Mouse (Mus musculus) megakaryocyte, embryonic 14.5 days (primary cell): ENCODE measurements around the gene Sulf2. TPM values are rescaled to one million over a fixed set of nuclear protein-coding genes. Genes with fewer than 3 reads are reported as not detected.
A peak's percentile ranks its signal among the peaks of the same experiment; 100 is the strongest.

ENCODE experiments used
- H3K27me3 ChIP-seq: replicated peaks from 2 replicates; pipeline ENCODE3; 2012; ENCODE audit warnings: inconsistent platforms
- H3K36me3 ChIP-seq: replicated peaks from 2 replicates; pipeline ENCODE3; 2012; ENCODE audit warnings: low read length, inconsistent platforms, mixed read lengths
- H3K4me1 ChIP-seq: 2 replicates; pipeline ENCODE4 v1.6.1; 2012; ENCODE audit warnings: inconsistent platforms
- H3K4me3 ChIP-seq: replicated peaks from 2 replicates; pipeline ENCODE3; 2012; ENCODE audit warnings: moderate library complexity, mild to moderate bottlenecking, inconsistent platforms
- H3K9me3 ChIP-seq: 2 replicates; pipeline ENCODE4 v1.6.1; 2012; ENCODE audit warnings: inconsistent platforms
- FLI1 ChIP-seq: IDR thresholded peaks from 2 replicates; pipeline ENCODE4 v1.6.1; 2012; ENCODE audit warnings: low read length, inconsistent platforms, mixed read lengths
- GATA1 ChIP-seq: IDR thresholded peaks from 3 replicates; pipeline ENCODE4 v1.6.1; 2012; ENCODE audit warnings: mixed read lengths, low read length, inconsistent platforms, borderline replicate concordance
- polyA plus RNA-seq: library from polyadenylated mRNA; stranded (reverse); fragments of >175 nt; gene quantifications from 2 replicates; pipeline ENCODE4 v1.2.3, GENCODE M21; 2012; ENCODE audit warnings: low replicate concordance; ENCODE audit not compliant: insufficient read depth

The Sulf2 gene
- polyA plus RNA-seq, 1 experiment, result 4.8 TPM

DNA sequence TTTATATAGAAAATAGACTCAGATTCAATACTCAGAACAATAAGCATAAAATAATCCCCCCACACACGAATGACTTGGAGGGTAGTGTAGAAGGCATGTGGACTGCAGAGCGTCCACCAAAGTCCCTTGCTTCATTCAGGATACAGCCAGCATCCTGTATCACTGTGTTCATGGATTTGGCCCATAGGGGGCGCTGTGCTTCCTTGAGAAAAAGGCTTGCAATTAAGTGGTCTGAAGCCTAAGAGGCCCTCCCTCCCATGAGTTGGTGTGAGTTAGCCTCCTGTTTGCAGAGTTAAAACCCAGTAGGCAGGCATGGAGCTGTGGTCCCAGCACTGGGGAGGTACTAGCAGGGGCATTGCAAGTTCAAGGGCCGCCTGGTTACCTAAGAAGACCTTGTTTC is 47.1 kb downstream of the Sulf2 start:
- H3K36me3 ChIP-seq, result no peaks in the 10 kb centered on the region
- TF ChIP-seq GATA1 (no peak), FLI1 (no peak)
- no peaks in the 10 kb centered on the region for H3K9me3 ChIP-seq
- H3K27me3 ChIP-seq, result peaks cover 57% of the 10 kb centered on the region
- H3K4me1 ChIP-seq, result no peaks in the 10 kb centered on the region
- H3K4me3 ChIP-seq, result no peak overlapping the region

DNA sequence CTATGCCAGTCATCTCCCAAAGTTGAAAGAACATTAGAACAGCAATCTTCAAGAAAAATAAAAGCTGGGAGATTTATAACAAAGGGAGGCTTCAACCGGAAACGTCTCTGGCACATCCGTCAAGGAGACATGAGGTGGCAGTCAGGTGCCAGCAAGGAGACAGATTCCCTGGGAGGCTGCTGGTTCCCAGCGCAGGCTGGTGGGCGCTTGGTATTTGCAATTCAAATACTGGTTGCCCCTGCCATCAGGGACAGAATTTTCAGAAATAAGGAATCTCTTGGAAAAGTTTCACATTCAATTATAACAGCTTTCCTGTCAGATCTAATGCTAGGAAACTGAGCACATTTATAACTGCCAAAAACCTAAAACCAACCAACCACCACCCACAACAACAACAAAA is 47.6 kb downstream of the Sulf2 start:
- Histone ChIP-seq H3K27me3 (peaks cover 58% of the 10 kb centered on the region), H3K4me1 (no peaks in the 10 kb centered on the region), H3K9me3 (no peaks in the 10 kb centered on the region), H3K4me3 (no peak overlapping the region), H3K36me3 (no peaks in the 10 kb centered on the region)
- TF ChIP-seq FLI1, result no peak
- no peak for TF ChIP-seq GATA1

DNA sequence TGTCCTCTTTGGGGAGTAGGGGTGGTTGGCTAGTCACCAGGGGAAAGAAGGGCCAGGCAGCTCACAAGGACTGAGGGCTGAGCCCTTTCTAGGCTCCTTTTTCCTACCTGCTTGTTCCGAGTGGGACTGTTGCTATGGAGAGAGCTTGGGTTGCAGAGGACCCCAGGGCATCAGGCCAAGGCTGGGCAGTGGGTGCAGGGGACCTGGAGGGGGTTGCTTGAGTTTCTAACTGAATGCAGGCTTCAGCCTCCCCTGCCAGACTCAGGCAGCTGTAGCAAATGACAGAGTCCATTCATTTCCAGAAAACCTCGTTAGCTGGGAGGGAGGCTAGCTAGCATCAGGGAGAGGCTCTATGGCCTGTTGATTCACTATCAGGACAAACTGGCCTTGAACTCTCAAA is 48.8 kb downstream of the Sulf2 start:
- Histone ChIP-seq H3K36me3 (no peaks in the 10 kb centered on the region), H3K4me3 (no peak overlapping the region), H3K27me3 (peaks cover 62% of the 10 kb centered on the region), H3K4me1 (no peaks in the 10 kb centered on the region), H3K9me3 (no peaks in the 10 kb centered on the region)
- no peak for TF ChIP-seq FLI1
- no peak for TF ChIP-seq GATA1

DNA sequence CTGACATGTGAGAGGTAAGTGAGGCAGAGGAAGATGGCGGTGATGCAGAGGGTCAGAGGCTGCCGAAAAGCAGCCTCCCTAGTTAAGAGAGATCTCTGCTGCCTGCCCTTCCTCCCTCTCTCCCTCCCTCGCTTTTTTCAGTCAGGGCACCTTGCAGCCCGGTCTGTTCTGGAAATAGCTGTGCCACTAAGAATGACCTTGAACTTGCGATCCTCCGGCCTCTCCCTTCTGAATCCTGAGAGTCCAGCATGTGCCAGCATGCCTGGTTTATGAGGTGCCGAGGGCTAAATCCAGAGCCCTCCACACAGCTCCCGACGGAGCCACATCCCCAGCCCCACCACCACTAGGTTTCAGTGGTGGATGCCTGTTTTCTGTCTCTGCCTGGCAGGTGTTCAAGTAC is 49.6 kb downstream of the Sulf2 start:
- no peak for TF ChIP-seq GATA1
- TF ChIP-seq FLI1, result no peak
- Histone ChIP-seq H3K27me3 (peaks cover 66% of the 10 kb centered on the region), H3K4me1 (no peaks in the 10 kb centered on the region; the same call in 1 of the 2 replicates), H3K4me3 (no peak overlapping the region), H3K9me3 (no peaks in the 10 kb centered on the region), H3K36me3 (no peaks in the 10 kb centered on the region)

GRCm38 (mm10) chr2:166102893-166103292 is 52.6 kb downstream of the Sulf2 start:
- TF ChIP-seq FLI1, result no peak
- TF ChIP-seq GATA1, result no peak
- H3K36me3 ChIP-seq, result no peaks in the 10 kb centered on the region
- H3K9me3 ChIP-seq, result no peaks in the 10 kb centered on the region
- H3K27me3 ChIP-seq, result peaks cover 78% of the 10 kb centered on the region
- no peak overlapping the region for H3K4me3 ChIP-seq
- no peaks in the 10 kb centered on the region; the same call in 1 of the 2 replicates for H3K4me1 ChIP-seq

GRCm38 (mm10) chr2:166100309-166101262 is 54.9 kb downstream of the Sulf2 start:
- Histone ChIP-seq H3K27me3 (peaks cover 64% of the 10 kb centered on the region), H3K4me1 (peaks cover 4% of the 10 kb centered on the region; the same call in 1 of the 2 replicates), H3K9me3 (peaks cover 8% of the 10 kb centered on the region), H3K36me3 (no peaks in the 10 kb centered on the region), H3K4me3 (peak overlapping the region; percentile 4)
- TF ChIP-seq FLI1 (no peak), GATA1 (no peak)

DNA sequence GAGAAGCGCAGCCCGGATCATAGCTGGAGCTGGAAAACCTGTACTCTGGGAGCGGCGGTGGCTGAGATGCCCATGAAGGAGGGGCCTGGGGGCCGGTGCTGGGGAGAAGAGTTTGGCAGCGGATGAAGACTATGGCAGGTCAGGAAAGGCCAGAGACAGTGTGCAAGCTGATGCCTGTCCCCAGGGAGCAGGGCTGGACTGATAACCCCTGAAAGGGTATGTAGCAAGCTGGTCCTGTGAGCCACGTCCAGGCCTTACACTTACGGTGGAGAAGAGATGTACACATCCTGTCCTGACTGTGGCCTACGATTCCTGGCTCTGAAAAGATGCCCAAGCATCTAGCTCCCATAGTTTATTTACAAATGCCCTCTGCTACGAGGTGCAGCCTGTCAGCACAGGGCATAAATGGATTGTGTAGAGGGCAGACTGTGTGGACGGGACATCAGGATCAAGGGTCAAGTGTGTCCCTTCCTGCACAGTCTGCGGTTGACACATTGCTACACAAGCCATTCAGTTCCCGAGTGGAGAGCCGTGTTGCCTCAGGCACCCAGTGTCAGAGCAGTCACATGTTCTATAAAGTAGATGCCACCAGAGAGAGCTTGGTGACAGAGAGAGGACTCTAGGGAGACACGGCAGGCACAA is 57.0 kb downstream of the Sulf2 start:
- Histone ChIP-seq H3K27me3 (peaks cover 60% of the 10 kb centered on the region), H3K4me3 (peak overlapping the region; percentile 53), H3K9me3 (peaks cover 19% of the 10 kb centered on the region), H3K4me1 (peaks cover 4% of the 10 kb centered on the region; the same call in 1 of the 2 replicates), H3K36me3 (no peaks in the 10 kb centered on the region)
- TF ChIP-seq FLI1, result no peak
- TF ChIP-seq GATA1, result no peak

DNA sequence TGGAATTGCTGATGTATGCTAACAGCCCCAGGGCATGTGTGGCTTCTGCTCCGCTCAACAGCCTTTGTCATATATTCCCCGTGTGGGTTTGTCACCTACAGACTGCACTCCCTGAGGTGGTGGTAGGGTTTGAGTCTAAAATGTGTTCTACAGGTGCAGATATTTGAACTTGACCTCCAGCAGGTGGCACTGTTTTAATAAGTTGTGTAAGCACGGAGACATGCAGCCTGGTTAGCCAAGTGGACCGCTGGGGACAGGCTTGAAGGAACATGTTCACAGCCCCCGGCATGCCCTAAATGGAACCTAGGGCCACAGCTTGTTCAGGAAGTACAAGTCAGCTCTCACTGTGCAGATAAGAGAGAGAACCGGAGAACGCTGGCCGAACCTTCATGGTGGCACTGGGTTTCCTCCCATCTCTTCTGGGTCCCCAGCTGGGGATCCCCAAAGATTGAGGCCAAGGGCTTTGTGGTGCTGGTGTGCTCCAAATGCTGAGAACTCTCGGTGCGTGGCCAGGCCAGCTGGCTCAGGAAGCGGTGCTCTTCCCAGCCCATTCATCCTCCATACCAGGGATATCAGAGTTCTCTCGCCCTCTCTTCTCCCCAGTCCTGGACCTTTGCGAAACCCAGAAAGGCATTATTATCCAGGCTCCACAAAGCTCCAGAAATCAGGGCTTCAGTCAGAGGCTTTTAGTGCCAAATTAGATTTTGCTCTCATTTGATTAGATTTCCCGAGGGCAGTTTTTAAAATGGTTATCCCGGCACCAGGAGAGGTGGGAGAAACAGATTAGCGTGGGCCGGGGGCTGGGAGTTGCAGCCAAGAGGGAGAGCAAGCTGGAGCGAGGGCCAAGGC is 57.8 kb downstream of the Sulf2 start:
- no peak overlapping the region for H3K4me3 ChIP-seq
- H3K27me3 ChIP-seq, result peaks cover 60% of the 10 kb centered on the region
- no peak for TF ChIP-seq GATA1
- TF ChIP-seq FLI1, result no peak
- peaks cover 20% of the 10 kb centered on the region for H3K9me3 ChIP-seq
- no peaks in the 10 kb centered on the region for H3K36me3 ChIP-seq
- H3K4me1 ChIP-seq, result peaks cover 4% of the 10 kb centered on the region; the same call in 1 of the 2 replicates

- peaks cover 5% of the 10 kb centered on the region for H3K4me1 ChIP-seq
- no peaks in the 10 kb centered on the region for H3K36me3 ChIP-seq
- H3K4me3 ChIP-seq, result no peak overlapping the region
- TF ChIP-seq GATA1, result no peak
- no peak for TF ChIP-seq FLI1
- H3K9me3 ChIP-seq, result peaks cover 20% of the 10 kb centered on the region
- H3K27me3 ChIP-seq, result peaks cover 60% of the 10 kb centered on the region
Measured at GRCm38 (mm10) chr2:166096834-166097233, 58.6 kb downstream of the Sulf2 start.
